14 mouse cellular contexts compared by ENCODE assay signal in the genomic region with DNA sequence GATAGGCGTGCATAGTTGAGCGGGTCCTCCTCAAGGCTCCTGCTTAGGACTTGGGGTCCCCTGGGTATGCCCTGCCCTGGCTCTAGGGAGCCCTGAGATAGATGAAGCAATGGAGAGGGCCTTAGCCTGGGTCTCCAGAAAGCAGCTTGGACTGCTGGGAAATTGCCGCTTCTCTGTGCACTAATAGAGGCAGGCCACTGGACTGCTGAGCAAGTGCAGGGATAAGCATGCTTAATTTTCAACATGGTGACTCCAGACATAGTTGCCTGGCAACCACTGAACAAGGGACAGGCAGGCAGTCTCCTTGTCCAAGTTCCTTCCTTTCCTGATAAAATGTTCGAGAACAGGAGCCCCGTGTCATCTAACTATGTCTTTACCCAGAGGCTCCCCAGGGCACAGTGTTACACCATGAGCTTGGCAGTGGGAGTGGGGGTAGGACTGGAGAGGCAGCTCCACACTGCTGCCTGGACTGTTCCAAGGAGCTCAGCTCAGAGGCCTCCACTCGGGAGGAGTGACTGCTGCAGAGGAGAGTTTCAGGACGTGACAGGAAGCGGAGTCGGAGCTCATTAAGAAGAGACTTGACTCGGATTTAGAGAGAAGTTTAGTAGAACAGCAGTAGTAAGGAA.
DNase-seq lines count a peak whose midpoint lies in the region; ATAC-seq and TF ChIP-seq lines count a peak whose summit lies in the region.
"Had no signal": no experiment of that assay in that cellular context is flagged by ENCODE, and none has a peak within 500 bp of the region (broad histone marks: within the 10 kb centered on the region; RNA-seq: fewer than 3 reads in every experiment).

No protein-coding gene starts in this region.

- H3K9ac ChIP-seq in forebrain, embryonic 11.5 days (ENCODE audit: low read length) = no peak overlapping the region
- no peak overlapping the region for H3K9ac ChIP-seq in neural tube, embryonic 12.5 days
- no peak overlapping the region for H3K9ac ChIP-seq in midbrain, embryonic 11.5 days (ENCODE audit: low read length)
- no peak overlapping the region for H3K9ac ChIP-seq in lung, postnatal 0 days (replicated peaks; ENCODE audit: low read depth)
- H3K9ac ChIP-seq: limb, embryonic 13.5 days; lung, embryonic 14.5 days had no signal

- no peak overlapping the region for H3K4me2 ChIP-seq in forebrain, embryonic 11.5 days (ENCODE audit: low read depth, low read length, severe bottlenecking)
- no peak overlapping the region for H3K4me2 ChIP-seq in neural tube, embryonic 12.5 days (replicated peaks)
- no peak overlapping the region for H3K4me2 ChIP-seq in midbrain, embryonic 11.5 days
- no peak overlapping the region for H3K4me2 ChIP-seq in lung, postnatal 0 days (replicated peaks; ENCODE audit: low read depth, low read length)
- H3K4me2 ChIP-seq: limb, embryonic 13.5 days; lung, embryonic 14.5 days had no signal

- TF ChIP-seq EP300 in lung, postnatal 0 days (IDR thresholded peaks at IDR 0.05) = no peak

- peaks cover 17% of the 10 kb centered on the region for H3K36me3 ChIP-seq in forebrain, embryonic 10.5 days (replicated peaks)
- no peaks in the 10 kb centered on the region; the same call in 1 of the 2 replicates for H3K36me3 ChIP-seq in forebrain, embryonic 11.5 days (ENCODE audit: control insufficient read depth, insufficient read depth, low read length)
- no peaks in the 10 kb centered on the region for H3K36me3 ChIP-seq in neural tube, embryonic 12.5 days
- no peaks in the 10 kb centered on the region for H3K36me3 ChIP-seq in midbrain, embryonic 11.5 days (ENCODE audit: control insufficient read depth, insufficient read depth, low read length)
- H3K36me3 ChIP-seq in lung, postnatal 0 days (ENCODE audit: insufficient read depth, low read length) = no peaks in the 10 kb centered on the region
- H3K36me3 ChIP-seq in thymus, adult 2 months (ENCODE audit: control insufficient read depth, insufficient read depth, low read length) = no peaks in the 10 kb centered on the region
- H3K36me3 ChIP-seq: G1E; limb, embryonic 13.5 days had no signal

- no peak for ATAC-seq in forebrain, embryonic 11.5 days (replicated peaks; ENCODE audit: low FRiP score)
- no peak for ATAC-seq in neural tube, embryonic 12.5 days (ENCODE audit: low FRiP score, low read depth)
- ATAC-seq in midbrain, embryonic 11.5 days (ENCODE audit: low FRiP score) = peak; percentile 66; the same call in 1 of the 2 replicates
- no peak for ATAC-seq in lung, postnatal 0 days

- 81% methylated on average over 10 of the region's 10 CpGs for WGBS in forebrain, embryonic 10.5 days
- WGBS in forebrain, embryonic 11.5 days = 76% methylated on average over 10 of the region's 10 CpGs
- 63% methylated on average over 10 of the region's 10 CpGs for WGBS in neural tube, embryonic 12.5 days
- 62% methylated on average over 10 of the region's 10 CpGs for whole genome bisulfite sequencing in midbrain, embryonic 11.5 days
- 38% methylated on average over 10 of the region's 10 CpGs for WGBS in lung, postnatal 0 days
- WGBS in thymus, adult 2 months = 67% methylated on average over 10 of the region's 10 CpGs

- no peaks in the 10 kb centered on the region for H3K27me3 ChIP-seq in forebrain, embryonic 10.5 days (ENCODE audit: poor library complexity, severe bottlenecking)
- H3K27me3 ChIP-seq in forebrain, embryonic 11.5 days (ENCODE audit: control insufficient read depth, insufficient read depth, low read length) = no peaks in the 10 kb centered on the region
- no peaks in the 10 kb centered on the region for H3K27me3 ChIP-seq in neural tube, embryonic 12.5 days (replicated peaks)
- H3K27me3 ChIP-seq in midbrain, embryonic 11.5 days (ENCODE audit: control insufficient read depth, insufficient read depth, low read length) = no peaks in the 10 kb centered on the region
- no peaks in the 10 kb centered on the region for H3K27me3 ChIP-seq in lung, postnatal 0 days (replicated peaks; ENCODE audit: insufficient read depth, low read length)
- no peaks in the 10 kb centered on the region for H3K27me3 ChIP-seq in thymus, adult 2 months (ENCODE audit: control insufficient read depth, insufficient read depth, low read length)
- H3K27me3 ChIP-seq: limb, embryonic 13.5 days had no signal

- TF ChIP-seq POLR2A in thymus, adult 2 months (IDR thresholded peaks at IDR 0.05; ENCODE audit: control insufficient read depth, extremely low read depth, insufficient read depth, low read length, poor library complexity) = no peak

- DNase-seq in forebrain, embryonic 10.5 days (ENCODE audit: extremely low spot score, low spot score) = no peak
- DNase-seq in forebrain, embryonic 11.5 days (ENCODE audit: low spot score) = no peak
- DNase-seq in neural tube, embryonic 10.5 days (ENCODE audit: extremely low spot score, low spot score) = no peak
- DNase-seq in midbrain, embryonic 11.5 days (ENCODE audit: low spot score, missing footprints) = no peak
- no peak for DNase-seq in lung, postnatal 0 days (ENCODE audit: low spot score)
- DNase-seq in cerebellum, adult 8-10 months = no peak
- no peak for DNase-seq in thymus, adult 2 months
- DNase-seq: B cell, adult 2 months; cerebellum, adult 9-10 months; layer of hippocampus, postnatal 36 days; lung, embryonic 14.5 days had no signal

- no peak overlapping the region for H3K4me3 ChIP-seq in forebrain, embryonic 10.5 days
- H3K4me3 ChIP-seq in forebrain, embryonic 11.5 days (ENCODE audit: low read depth, low read length) = no peak overlapping the region
- no peak overlapping the region for H3K4me3 ChIP-seq in neural tube, embryonic 12.5 days
- no peak overlapping the region for H3K4me3 ChIP-seq in midbrain, embryonic 11.5 days (ENCODE audit: low read depth, low read length)
- H3K4me3 ChIP-seq in lung, postnatal 0 days (ENCODE audit: low read depth, low read length) = no peak overlapping the region
- H3K4me3 ChIP-seq in thymus, adult 2 months (ENCODE audit: control insufficient read depth, insufficient read depth, low read length) = no peak overlapping the region
- H3K4me3 ChIP-seq: limb, embryonic 13.5 days had no signal

- no peak for TF ChIP-seq CTCF in lung, postnatal 0 days (IDR thresholded peaks at IDR 0.05)
- no peak for TF ChIP-seq CTCF in thymus, adult 2 months (IDR thresholded peaks at IDR 0.05; ENCODE audit: borderline replicate concordance, control insufficient read depth, extremely low read depth, insufficient read depth, low read length, poor library complexity)

- peak overlapping the region; percentile 58 for H3K27ac ChIP-seq in forebrain, embryonic 10.5 days
- H3K27ac ChIP-seq in forebrain, embryonic 11.5 days (ENCODE audit: low read depth, low read length) = no peak overlapping the region
- 0 out of 2 replicates have a peak overlapping the region, but pooled peaks have one; percentile 11 for H3K27ac ChIP-seq in neural tube, embryonic 12.5 days
- no peak overlapping the region for H3K27ac ChIP-seq in midbrain, embryonic 11.5 days (ENCODE audit: low read depth, low read length)
- no peak overlapping the region for H3K27ac ChIP-seq in lung, postnatal 0 days (ENCODE audit: low read length)
- H3K27ac ChIP-seq in thymus, adult 2 months (ENCODE audit: control insufficient read depth, insufficient read depth, low read length) = no peak overlapping the region
- H3K27ac ChIP-seq: limb, embryonic 13.5 days had no signal

- peaks cover 10% of the 10 kb centered on the region for H3K4me1 ChIP-seq in forebrain, embryonic 10.5 days
- peaks cover 4% of the 10 kb centered on the region; the same call in 1 of the 2 replicates for H3K4me1 ChIP-seq in forebrain, embryonic 11.5 days (replicated peaks; ENCODE audit: control insufficient read depth, insufficient read depth, low read length)
- peaks cover 9% of the 10 kb centered on the region; the same call in 1 of the 2 replicates for H3K4me1 ChIP-seq in neural tube, embryonic 12.5 days
- H3K4me1 ChIP-seq in midbrain, embryonic 11.5 days (ENCODE audit: control insufficient read depth, insufficient read depth, low read length) = peaks cover 10% of the 10 kb centered on the region
- no peaks in the 10 kb centered on the region for H3K4me1 ChIP-seq in lung, postnatal 0 days (ENCODE audit: insufficient read depth, low read depth, low read length)
- H3K4me1 ChIP-seq in thymus, adult 2 months (replicated peaks; ENCODE audit: control insufficient read depth, insufficient read depth, low read length) = no peaks in the 10 kb centered on the region

- no peaks in the 10 kb centered on the region for H3K9me3 ChIP-seq in forebrain, embryonic 10.5 days
- no peaks in the 10 kb centered on the region for H3K9me3 ChIP-seq in forebrain, embryonic 11.5 days (ENCODE audit: control insufficient read depth, low read length)
- H3K9me3 ChIP-seq in neural tube, embryonic 12.5 days = no peaks in the 10 kb centered on the region
- no peaks in the 10 kb centered on the region for H3K9me3 ChIP-seq in midbrain, embryonic 11.5 days (ENCODE audit: control insufficient read depth, low read length)
- no peaks in the 10 kb centered on the region for H3K9me3 ChIP-seq in lung, postnatal 0 days (ENCODE audit: low read length)
- H3K9me3 ChIP-seq: limb, embryonic 13.5 days had no signal

Comparison
In these comparisons a context has a peak if more than half of its experiments do, and no peak if none do; other contexts are left out.
1. H3K27ac ChIP-seq: peak in forebrain, embryonic 10.5 days (single experiment) and neural tube, embryonic 12.5 days (single experiment); none in forebrain, embryonic 11.5 days (single experiment), midbrain, embryonic 11.5 days (single experiment), lung, postnatal 0 days (single experiment) and thymus, adult 2 months (single experiment).